22 mouse cellular contexts compared by ENCODE assay signal in the genomic region with DNA sequence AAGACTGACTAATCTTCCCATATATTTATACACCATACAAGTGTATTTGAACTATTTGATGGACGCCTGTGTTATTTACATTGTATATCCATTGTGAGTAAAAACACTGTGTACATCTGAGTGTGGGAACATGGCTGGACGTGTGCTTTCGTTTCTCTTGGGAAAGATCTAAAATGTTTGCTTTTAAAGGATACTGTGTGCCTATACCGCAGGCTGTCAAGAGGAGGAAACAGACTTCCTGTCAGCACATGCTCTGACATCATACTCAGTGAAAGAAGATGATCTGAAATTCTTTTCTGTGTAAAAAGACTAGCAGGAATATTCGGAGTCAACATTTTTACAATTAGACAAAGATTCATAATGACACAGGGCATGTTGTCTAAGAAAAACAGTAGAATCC. TPM values are rescaled to one million over a fixed set of nuclear protein-coding genes. Genes with fewer than 3 reads are reported as not detected.
DNase-seq lines count a peak whose midpoint lies in the region; ATAC-seq and TF ChIP-seq lines count a peak whose summit lies in the region.
"Had no signal": no experiment of that assay in that cellular context is flagged by ENCODE, and none has a peak within 500 bp of the region (broad histone marks: within the 10 kb centered on the region; RNA-seq: fewer than 3 reads in every experiment).

No protein-coding gene starts in this region.

- H3K9me3 ChIP-seq in heart, embryonic 15.5 days (replicated peaks): no peaks in the 10 kb centered on the region
- H3K9me3 ChIP-seq in forebrain, postnatal 0 days (ENCODE audit: low read length): no peaks in the 10 kb centered on the region
- H3K9me3 ChIP-seq: embryonic facial prominence, embryonic 12.5 days; forebrain, embryonic 13.5 days; hindbrain, embryonic 10.5 days; intestine, embryonic 15.5 days had no signal

- intact Hi-C loops in left cerebral cortex, postnatal 36 days (cut with DNase I): no loop called here

- no peak for ATAC-seq in CD4-positive, CD25-positive, alpha-beta regulatory T cell, adult 4 months
- no peak for ATAC-seq in heart, embryonic 15.5 days (replicated peaks; ENCODE audit: insufficient number of reproducible peaks, insufficient read depth, low FRiP score, low read depth)
- peak; percentile 45 to 53; a peak in 2 of 4 replicates for ATAC-seq in hematopoietic stem cell, adult 5-6 weeks (replicated peaks in 1 of 2; ENCODE audit: insufficient read depth in 1 of 2, low FRiP score in 2 of 2, low TSS enrichment in 1 of 2, low read depth in 1 of 2, poor library complexity in 2 of 2, severe bottlenecking in 2 of 2)
- no peak for ATAC-seq in forebrain, postnatal 0 days
- ATAC-seq: forebrain, embryonic 13.5 days; intestine, embryonic 15.5 days had no signal

- H3K36me3 ChIP-seq in heart, embryonic 15.5 days: no peaks in the 10 kb centered on the region
- H3K36me3 ChIP-seq in forebrain, postnatal 0 days (ENCODE audit: insufficient read depth): no peaks in the 10 kb centered on the region
- H3K36me3 ChIP-seq: embryonic facial prominence, embryonic 12.5 days; hindbrain, embryonic 10.5 days; intestine, embryonic 15.5 days had no signal

- TF ChIP-seq CTCF in forebrain, postnatal 0 days (IDR thresholded peaks at IDR 0.05; ENCODE audit: low read depth): no peak

- H3K27ac ChIP-seq in heart, embryonic 15.5 days: peak overlapping the region; percentile 71
- H3K27ac ChIP-seq in forebrain, postnatal 0 days (ENCODE audit: low read depth, low read length): no peak overlapping the region
- H3K27ac ChIP-seq: embryonic facial prominence, embryonic 12.5 days; forebrain, embryonic 13.5 days; gastrocnemius, adult 2 months; hindbrain, embryonic 10.5 days; hindbrain, embryonic 14.5 days; intestine, embryonic 15.5 days had no signal

- peaks cover 14% of the 10 kb centered on the region for H3K4me1 ChIP-seq in heart, embryonic 15.5 days (replicated peaks)
- H3K4me1 ChIP-seq in forebrain, postnatal 0 days (ENCODE audit: insufficient read depth): no peaks in the 10 kb centered on the region
- H3K4me1 ChIP-seq: embryonic facial prominence, embryonic 12.5 days; forebrain, embryonic 13.5 days; hindbrain, embryonic 10.5 days; intestine, embryonic 15.5 days had no signal

- H3K4me3 ChIP-seq in heart, embryonic 15.5 days: no peak overlapping the region
- no peak overlapping the region for H3K4me3 ChIP-seq in forebrain, postnatal 0 days (ENCODE audit: low read depth, low read length)
- H3K4me3 ChIP-seq: embryonic facial prominence, embryonic 12.5 days; forebrain, embryonic 13.5 days; gastrocnemius, adult 2 months; hindbrain, embryonic 10.5 days; intestine, embryonic 15.5 days had no signal

- no peak overlapping the region for H3K9ac ChIP-seq in heart, embryonic 15.5 days
- H3K9ac ChIP-seq in forebrain, postnatal 0 days: no peak overlapping the region
- H3K9ac ChIP-seq: embryonic facial prominence, embryonic 12.5 days; forebrain, embryonic 13.5 days; hindbrain, embryonic 14.5 days; intestine, embryonic 15.5 days had no signal

- peak; percentile 1 for DNase-seq in CD4-positive, CD25-positive, alpha-beta regulatory T cell, adult 2 months (ENCODE audit: low read depth, low spot score)
- DNase-seq in heart, adult 18-20 months: no peak
- DNase-seq in 416B (ENCODE audit: low read depth): peak; percentile 41
- DNase-seq in forebrain, postnatal 0 days: no peak
- DNase-seq in left cerebral cortex, postnatal 36 days (ENCODE audit: low spot score in 2 of 2): no peak
- DNase-seq: adrenal gland, adult 8-10 months; adrenal gland, postnatal 36 days; cerebellum, adult 2 months; cerebellum, postnatal 10 days; embryo, embryonic 11 days; gastrocnemius, adult 2 months; gastrocnemius, postnatal 25 days; heart, postnatal 10 days; kidney, adult 18-20 months had no signal

- 40% methylated on average over 5 of the region's 5 CpGs for WGBS in heart, embryonic 15.5 days
- WGBS in forebrain, postnatal 0 days: 80% methylated on average over 5 of the region's 5 CpGs

- no peaks in the 10 kb centered on the region for H3K27me3 ChIP-seq in heart, embryonic 15.5 days
- no peaks in the 10 kb centered on the region for H3K27me3 ChIP-seq in forebrain, postnatal 0 days (ENCODE audit: insufficient read depth, low read length)
- H3K27me3 ChIP-seq: embryonic facial prominence, embryonic 12.5 days; forebrain, embryonic 13.5 days; intestine, embryonic 15.5 days had no signal

- no peak overlapping the region for H3K4me2 ChIP-seq in heart, embryonic 15.5 days
- H3K4me2 ChIP-seq in forebrain, postnatal 0 days (ENCODE audit: low read depth): no peak overlapping the region
- H3K4me2 ChIP-seq: embryonic facial prominence, embryonic 12.5 days; forebrain, embryonic 13.5 days; hindbrain, embryonic 14.5 days; intestine, embryonic 15.5 days had no signal

RNA-seq across cellular contexts. Expression of a gene that starts 26.6 kb away (rescaled TPM):
- polyA plus RNA-seq in CD4-positive, CD25-positive, alpha-beta regulatory T cell, adult 4 months (2017; shearing (Covaris generic)): not detected
- polyA plus RNA-seq in heart, embryonic 15.5 days (2015; fragmentation: Nextera tagmentation; extraction: Ambion mirVana): 0.47 and 0.85 TPM in 2 replicates
- under 1 TPM in 1 of 2 experiments, not detected in 1; 0.15 TPM for total RNA-seq in heart, adult 18-20 months (2021)
- not detected in 2 replicates for total RNA-seq in hematopoietic stem cell, adult 5-6 weeks (2017)
- total RNA-seq in forebrain, postnatal 0 days (2014; rRNA removed): 0.81 and 1.3 TPM in 2 replicates
- polyA plus RNA-seq in forebrain, postnatal 0 days (2015; fragmentation: Nextera tagmentation; extraction: Ambion mirVana): 0.69 and 0.77 TPM in 2 replicates
- total RNA-seq in left cerebral cortex, postnatal 36 days (2021): under 1 TPM; 0.22 to 0.68 TPM
- total RNA-seq: gastrocnemius, adult 2 months; gastrocnemius, postnatal 25 days had no signal

Comparison
In these comparisons a context has a peak if more than half of its experiments do, and no peak if none do; other contexts are left out.
1. DNase-seq: peak in CD4-positive, CD25-positive, alpha-beta regulatory T cell, adult 2 months (single experiment) and 416B (single experiment); none in heart, adult 18-20 months (0 of 2), forebrain, postnatal 0 days (single experiment) and left cerebral cortex, postnatal 36 days (0 of 2).
2. ATAC-seq: peak in hematopoietic stem cell, adult 5-6 weeks (2 of 2); none in CD4-positive, CD25-positive, alpha-beta regulatory T cell, adult 4 months (single experiment), heart, embryonic 15.5 days (single experiment) and forebrain, postnatal 0 days (single experiment).